Mouse (Mus musculus): ENCODE data around the gene Tesk1.

The Tesk1 gene

DNA sequence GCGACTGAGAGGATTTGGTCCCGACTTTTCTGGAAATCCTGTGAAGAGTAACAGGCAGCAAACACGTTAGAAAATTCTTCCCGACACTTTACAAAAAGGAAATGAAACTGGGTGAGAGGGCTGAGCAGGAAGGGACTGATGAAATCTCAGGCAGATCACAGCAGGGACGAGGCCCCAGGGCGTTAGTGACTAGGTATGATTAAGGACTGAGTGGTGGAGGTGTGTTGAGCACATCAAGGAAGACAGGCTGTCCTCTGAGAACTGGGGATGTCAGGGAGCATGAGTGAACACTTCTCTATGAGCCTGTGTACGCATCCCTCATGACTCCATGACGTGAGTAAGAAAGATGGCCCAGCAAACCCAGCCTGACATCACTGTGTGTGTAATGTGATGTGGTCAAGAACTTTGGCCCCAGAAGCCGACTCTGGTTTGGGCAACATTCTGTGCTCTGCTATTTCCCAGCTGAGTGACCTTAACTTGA, 21.9 kb upstream of the Tesk1 start:
- no peak for DNase-seq

DNA sequence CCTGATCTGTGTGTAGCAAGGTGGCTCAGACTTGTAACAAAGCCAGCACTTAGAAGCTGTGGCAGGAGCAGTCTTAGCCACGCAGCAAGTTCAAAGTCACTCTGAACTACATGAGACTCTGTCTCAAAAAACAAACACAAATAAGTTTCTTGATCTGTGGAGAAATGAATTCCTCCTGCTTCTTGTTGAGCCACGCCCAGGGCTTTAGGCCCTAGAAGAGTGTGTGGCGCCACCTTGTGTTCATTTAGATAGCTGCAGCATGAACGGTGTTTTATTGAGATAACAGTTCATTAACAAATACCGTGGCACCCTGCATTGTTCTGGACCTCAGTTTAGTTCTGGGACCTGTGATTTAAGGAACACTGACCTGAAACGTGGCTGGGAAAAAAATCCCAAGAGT, 21.4 kb upstream of the Tesk1 start:
- peak; percentile 89 for DNase-seq

DNA sequence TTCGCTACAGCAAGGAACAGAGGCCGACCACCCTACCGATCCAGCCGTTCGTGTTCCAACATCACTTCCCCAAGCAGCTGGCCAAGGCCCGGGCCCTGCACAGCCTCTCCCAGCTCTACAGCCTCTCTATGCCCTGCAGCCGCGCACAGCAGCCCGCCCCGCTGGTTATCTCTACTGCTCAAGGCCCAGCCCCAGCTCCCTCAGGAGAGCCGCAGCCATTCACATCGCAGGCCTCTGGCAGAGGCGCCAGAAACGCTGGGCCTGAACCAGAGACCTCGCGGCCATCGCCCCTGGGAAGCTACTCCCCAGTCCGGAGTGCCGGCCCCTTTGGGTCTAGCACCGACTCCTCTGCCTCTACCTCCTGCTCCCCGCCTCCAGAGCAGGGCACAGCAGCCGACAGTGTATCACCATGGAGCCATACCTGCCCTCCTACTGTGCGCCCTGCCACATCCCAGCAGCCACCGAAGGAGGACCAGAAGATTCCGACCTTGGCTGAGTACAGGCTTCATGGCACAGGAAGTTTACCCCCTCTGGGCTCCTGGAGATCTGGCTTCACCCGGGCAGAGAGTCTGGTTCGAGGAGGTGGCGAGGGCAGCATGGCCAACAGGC, 20.0 kb upstream of the Tesk1 start:
- no peak for DNase-seq

DNA sequence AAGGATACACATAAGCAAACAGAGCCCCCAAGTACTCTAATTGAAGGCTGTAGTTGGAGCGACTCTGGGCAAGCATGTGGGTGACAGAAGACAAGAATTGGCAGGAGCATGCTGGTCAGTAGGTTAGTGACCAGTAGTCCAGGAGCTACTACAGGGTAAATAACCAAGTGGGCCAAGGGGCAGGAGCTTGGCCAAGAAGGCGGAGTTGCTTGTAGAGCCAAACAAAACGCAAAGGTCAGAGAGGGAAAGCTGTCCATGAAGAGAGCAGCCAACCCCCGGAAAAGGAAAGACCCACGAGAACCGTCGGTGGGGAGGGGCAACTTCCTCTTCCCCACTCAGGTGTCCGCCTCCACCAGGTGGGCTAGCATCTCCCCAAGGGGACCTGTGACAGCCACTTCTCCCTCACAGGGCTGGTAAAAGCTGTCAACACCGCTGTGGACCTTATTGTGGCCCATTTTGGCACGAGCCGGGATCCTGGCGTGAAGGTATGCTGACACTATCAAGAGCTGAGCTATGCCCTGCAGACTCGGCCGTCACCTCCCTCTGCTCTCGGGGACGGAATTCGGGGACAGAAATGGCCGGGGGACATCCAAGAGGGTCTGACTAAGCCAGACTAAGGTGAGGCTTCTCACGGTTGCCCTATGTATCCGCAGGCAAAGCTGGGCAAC, 18.3 kb upstream of the Tesk1 start:
- DNase-seq = no peak

DNA sequence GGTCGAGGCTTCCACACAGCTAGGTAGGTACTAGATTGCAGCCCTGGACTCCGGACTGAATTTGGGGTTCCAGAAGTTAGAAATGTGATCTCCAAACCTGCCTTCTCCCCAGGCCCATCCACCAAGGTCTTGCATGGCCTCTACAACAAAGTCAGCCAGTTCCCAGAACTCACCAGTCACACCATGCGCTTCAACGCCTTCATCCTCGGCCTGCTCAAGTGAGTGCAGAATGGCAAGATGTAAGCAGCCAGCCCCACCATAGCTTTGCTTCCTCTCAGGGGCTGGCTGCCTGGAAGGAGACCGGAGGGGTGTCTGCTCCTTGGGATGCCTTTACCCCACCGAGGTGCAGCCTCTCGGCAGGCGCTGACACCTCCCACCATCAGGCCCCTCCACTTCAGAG, 17.7 kb upstream of the Tesk1 start:
- DNase-seq = no peak

DNA sequence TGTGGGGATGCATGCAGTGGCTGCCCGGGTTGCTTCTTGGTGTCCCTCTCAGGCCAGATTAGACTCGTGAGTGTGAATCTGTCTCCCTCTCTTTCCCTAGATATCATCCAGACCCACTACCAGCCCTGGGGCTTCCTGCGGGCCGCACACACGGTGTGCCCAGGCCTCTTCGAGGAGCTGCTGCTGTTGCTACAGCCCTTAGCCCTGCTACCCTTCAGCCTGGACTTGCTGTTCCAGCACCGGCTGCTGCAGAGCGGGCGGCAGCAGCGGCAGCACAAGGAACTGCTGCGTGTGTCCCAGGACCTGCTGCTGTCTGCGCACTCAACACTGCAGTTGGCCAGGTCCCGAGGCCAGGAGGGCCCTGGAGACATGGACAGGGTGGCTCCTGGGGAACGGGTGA, 16.5 kb upstream of the Tesk1 start:
- DNase-seq = no peak

DNA sequence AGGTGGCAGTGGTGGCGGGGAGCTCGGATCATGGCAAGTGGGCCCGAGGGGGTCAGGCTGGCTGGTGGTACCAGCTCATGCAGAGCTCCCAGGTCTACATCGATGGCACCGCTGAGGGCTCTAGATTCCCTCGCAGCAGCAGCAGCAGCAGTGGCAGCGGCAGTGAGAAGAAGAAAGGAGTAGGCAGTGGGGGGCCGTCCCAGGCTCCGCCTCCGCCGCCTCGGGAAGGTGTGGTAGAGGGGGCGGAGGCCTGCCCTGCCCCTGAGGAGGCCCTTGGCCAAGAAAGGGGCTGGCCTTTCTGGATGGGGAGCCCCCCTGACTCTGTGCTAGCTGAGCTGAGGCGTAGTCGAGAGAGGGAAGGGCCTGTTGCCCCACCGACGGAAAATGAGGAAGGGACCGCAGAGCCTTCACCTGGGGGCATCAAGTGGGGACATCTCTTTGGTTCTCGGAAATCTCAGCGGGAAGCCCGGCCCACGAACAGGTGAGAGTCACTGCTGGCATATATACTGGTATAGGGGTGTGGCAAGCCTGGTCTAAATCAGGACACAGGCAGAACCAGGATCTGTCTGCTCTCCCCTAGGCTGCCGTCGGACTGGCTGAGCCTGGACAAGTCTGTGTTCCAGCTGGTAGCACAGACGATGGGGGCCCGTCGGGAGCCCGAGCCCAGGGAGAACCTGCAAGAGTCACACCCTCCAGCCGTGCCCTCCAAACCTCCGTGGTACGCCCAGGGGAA, 15.9 kb upstream of the Tesk1 start:
- DNase-seq = no peak

DNA sequence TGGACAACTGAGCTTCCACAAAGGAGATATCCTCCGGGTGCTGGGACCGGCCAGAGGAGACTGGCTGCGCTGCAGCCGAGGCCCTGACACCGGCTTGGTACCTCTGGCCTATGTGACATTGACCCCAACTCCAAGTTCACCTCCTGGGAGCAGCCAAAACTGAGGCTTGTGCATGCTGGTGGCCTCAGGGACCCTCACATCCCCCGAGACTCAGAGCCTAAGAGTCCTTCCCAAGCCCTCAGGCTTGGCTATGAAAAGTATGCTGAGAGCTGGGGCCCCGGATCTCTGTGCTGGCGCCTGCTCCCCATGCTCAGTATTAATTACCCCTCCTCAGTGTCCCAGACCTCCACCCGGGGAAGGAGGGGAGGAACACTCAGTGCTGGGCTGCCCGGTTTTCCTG, 15.3 kb upstream of the Tesk1 start:
- no peak for DNase-seq

DNA sequence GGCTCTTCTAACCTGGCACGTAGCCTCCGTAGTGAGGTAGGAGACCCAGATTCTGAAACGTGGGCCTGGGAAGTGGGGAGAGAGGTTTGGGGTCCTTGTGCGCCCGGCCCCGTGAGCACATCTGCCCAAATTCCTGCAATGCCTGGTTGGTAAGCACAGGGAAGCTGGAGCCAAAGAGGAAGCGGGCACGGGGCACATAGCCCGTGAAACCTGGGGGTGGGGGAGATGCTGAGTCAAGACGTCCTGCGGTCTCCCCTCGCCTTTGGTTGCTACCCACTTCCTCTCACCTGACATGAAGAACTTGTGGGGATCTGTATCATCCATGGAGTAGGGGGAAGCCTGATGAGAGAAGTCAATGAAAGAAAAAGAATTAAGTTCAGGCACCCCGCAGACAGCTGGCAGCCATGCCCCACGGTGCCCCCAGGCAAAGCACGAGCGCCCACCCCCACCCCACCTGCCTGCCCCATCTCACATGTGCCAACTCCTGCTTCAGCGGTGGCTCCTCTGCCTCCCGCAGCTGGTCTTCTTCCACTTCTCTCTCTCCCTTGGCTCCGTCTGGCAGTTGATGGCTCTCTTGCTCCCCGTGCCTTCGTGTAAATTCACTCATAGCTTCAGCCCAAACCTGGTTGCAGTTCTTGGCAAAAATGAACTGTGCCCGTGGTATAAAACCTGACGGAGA, 14.1 kb upstream of the Tesk1 start:
- no peak for DNase-seq

DNA sequence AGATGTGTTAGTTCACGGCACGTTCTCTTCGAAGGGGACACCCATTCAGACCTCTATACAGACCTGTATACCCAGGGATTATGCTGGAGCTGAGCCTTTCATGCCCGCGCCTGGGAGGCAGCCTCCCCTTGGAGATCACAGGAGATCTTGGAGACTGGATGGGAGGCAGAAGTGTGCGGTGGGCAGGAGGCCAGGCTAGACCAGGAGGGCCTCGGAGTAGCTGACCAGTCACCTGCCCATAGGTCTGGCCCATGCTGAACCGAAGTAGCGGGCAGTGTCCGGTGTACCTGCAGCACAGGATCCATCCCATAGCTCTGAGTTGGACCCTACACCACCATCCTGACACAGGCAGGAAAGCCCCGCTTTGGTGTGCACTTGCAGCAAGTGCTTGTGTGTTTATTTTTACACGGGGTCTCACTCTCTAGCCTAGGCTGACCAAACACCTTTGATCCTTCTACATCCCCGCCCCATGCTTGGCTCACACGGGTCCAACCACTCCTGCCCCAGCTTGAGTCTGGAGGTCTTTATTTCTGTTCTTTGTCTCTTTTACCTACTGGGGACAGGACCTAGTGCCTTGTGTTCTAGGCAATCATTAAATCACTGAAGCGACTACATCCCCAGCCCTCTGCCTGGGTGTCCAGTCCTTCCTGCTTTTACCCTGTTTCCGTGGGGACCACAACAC, 13.4 kb upstream of the Tesk1 start:
- DNase-seq = no peak

DNA sequence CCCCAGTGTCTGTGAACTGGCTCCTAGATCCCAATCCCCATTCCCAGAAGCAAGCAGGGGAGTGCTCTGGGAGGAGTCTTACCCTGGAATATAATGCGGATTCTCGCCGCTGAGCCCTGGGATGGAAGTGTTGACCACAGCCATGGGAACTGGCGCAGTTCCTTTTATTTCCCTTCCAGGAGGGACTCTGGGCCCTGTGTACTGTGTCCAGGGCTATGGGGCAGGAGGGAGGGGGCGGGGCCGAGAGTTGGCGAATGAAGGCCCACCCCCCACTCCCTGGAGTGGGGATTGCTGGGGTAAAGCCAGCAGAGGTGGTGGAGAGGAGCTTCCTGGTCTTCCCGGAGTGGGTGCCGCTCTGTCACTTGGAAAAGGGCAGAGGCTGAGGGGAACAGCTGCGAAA, 12.8 kb upstream of the Tesk1 start, which contains the start of gene Fam166b:
Gene Fam166b (minus strand): TSS at position 189 of the 400 bp plus-strand sequence.
- DNase-seq = no peak

DNA sequence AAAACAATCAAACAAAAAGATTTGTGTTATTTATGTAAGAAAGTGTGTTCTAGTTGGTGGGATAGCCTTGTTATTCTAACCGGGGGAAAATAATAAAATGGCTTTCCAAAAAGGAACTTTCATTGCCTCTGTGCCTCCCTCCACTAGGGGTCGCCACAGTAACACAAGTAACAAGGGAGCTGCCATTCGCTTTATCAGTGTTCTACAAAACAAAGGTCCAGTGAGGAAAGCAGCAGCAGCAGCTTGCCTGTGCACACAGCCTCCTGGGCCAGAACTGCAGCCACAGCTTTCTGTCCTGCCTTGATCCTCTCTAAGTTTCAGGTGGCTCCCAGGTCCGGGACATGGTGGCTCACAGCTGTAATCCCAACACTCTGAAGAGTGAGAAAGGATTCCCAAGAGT, 10.0 kb upstream of the Tesk1 start:
- peak; percentile 92 for DNase-seq

DNA sequence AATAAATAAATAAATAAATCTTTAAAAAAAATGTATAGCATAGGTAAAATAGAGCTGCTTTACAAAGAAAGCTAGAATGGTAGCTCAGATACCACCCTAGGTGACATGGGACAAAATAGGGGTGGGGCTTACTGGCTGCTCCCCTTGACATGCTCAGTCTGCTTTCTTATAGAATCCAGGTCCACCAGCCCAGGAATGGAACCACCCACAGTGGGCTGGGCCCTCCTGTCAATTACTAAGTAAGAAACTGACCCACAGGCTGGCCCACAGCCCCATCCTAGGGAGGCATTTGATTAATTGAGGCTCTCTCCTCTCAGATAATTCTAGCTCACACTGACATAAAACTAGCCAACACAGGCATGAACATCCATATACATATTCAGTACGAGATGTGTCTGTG, 8.9 kb upstream of the Tesk1 start:
- DNase-seq = no peak

DNA sequence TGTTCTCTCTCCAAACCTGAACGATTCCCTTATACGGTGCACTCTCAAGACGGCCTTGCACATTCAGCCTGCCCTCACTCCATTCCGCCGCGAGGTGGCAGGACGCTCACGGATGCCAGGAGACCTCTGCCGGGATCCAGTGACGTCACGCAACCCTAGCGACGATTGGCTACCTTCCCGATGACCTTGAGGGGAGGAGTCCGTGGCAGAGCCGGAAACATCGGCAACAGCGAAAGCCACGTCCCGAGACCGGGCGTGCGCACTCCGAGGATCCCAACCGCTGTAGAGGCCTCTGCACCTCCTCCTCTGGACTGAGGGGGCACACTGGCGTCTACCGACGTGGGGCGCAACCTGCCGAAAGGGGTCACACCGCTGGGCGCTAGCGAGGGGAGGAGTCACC, 305 bp downstream of the Tesk1 start:
- DNase-seq = peak; percentile 100

DNA sequence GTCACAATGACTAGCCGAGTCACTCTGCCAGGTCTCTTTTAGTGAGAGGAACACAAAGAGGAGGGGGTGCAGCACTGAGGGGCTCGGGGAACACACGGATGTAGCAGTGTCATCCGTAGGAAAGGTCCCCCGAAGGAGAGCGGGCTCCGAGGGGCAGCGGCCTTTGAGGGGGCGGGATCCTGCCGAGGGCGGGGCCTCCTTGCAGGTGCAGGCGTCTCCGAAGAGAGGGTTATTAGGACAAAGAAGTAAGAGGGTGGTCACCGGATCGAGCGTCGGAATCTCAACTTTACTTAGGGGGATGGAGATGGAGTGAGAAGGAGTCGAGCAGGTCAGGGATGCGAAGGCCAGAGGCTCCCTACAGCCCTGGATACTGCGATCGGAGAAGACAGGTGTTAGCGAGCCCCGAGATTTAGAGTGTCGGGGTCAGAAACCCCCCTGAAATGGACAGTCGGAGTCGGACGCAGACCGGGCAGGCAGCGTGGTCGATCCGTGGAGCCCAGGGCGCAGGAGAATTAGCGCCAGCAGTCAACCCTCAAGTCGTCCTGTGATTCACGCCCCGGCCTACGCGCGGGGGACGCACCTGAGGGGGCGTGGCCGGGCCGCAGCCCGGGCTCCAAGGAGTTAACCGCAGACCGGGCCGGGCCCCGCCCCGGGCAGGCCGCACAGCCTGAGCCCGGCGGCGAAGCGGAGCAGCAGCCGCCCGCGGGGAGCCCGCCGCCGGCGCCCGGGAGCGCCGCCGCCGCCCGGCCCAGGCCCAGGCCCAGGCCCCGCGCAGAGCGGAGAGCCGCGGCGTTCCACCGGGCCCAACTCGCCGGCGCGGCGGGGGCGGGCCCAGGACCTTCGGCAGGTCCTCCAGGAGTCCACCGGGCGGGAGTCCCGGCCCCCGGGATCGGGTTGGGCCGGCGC, 970 bp downstream of the Tesk1 start:
- DNase-seq = peak; percentile 70

DNA sequence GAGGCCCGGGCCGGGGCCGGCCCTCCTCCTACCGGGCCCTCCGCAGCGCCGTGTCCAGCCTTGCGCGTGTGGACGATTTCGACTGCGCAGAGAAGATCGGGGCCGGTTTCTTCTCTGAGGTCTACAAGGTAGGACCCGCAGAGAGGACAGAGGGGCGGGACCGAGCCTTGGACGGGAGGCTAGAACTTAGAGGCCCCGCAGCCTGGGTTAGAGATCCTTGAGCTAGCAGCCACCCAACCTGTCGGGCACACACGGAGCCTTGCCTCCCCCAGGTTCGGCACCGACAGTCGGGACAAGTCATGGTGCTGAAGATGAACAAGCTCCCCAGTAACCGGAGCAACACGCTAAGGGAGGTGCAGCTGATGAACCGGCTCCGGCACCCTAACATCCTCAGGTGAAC, 1.8 kb downstream of the Tesk1 start:
- DNase-seq = no peak

DNA sequence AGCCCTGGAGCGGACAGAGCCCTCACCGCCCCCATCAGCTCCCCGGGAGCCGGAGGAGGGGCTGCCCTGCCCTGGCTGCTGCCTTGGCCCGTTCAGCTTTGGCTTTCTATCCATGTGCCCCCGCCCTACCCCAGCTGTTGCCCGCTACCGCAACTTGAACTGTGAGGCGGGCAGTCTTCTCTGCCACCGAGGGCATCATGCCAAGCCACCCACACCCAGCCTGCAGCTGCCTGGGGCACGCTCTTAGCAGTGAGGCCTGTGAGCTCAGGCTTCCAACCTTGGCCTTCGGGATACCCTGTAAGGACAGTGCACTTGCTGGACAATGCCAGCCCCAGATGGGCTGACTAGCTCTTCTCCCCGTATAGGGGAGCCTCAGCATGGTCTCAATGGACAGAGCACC, 5.5 kb downstream of the Tesk1 start:
- no peak for DNase-seq

DNA sequence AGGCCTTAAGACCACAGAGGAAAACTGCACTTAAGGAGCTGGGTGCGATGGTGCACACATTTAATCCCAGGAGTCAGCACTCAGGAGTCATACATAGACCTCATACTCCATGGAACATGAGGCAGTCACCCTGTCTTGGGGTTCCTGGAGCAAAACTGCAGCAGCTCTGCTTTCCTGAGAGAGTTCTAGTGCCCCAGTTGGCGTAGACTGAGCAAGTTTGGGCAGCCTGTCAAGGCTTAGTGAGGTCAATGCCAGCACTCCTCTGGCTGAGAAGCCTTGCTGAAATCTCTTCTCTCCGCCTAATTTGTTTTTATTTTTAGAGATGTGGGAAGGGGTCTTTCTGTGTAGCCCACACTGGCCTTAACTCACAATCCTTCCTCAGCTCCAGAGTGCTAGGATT, 6.8 kb downstream of the Tesk1 start:
- DNase-seq = no peak

DNA sequence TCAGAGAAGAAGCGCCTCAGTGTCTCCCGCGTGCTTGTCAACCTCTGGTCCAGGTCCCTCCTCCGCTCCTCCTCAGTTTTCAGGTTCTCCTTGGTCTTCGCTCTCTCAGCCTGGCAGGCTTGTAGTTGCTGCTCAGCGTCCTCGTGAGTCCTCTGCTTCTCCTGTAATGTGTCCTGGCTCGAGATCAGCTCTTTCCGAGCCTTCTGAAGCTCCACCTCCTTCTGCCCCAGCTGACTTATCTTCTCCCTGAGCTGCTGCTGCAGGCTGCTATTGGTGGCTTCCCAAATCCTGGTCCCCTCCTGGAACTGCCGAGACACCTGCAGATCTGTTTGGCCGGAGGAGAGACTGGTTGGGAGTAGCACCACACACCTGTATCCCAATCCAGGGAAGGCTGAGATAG, 10.6 kb downstream of the Tesk1 start:
- DNase-seq = no peak

DNA sequence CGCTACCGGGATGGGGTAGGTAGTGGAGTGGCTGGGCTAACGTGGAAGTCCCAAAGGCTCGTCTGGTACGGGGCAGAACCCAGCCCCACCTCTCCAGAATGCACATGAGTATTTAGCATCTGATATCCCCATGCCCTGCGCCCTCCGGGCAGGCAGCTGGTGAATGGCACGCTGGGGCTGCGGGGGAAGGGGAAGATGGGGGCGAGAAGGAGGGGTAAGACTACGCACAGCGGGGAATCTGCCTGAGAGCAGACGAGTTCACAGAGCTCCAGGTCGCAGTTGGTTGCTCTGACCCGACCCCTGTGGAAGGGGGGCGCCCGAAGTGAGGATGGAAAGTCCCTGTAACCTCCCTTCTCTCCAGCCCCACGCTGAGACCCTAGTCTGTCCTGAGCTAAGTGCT, 11.7 kb downstream of the Tesk1 start:
- no peak for DNase-seq

DNA sequence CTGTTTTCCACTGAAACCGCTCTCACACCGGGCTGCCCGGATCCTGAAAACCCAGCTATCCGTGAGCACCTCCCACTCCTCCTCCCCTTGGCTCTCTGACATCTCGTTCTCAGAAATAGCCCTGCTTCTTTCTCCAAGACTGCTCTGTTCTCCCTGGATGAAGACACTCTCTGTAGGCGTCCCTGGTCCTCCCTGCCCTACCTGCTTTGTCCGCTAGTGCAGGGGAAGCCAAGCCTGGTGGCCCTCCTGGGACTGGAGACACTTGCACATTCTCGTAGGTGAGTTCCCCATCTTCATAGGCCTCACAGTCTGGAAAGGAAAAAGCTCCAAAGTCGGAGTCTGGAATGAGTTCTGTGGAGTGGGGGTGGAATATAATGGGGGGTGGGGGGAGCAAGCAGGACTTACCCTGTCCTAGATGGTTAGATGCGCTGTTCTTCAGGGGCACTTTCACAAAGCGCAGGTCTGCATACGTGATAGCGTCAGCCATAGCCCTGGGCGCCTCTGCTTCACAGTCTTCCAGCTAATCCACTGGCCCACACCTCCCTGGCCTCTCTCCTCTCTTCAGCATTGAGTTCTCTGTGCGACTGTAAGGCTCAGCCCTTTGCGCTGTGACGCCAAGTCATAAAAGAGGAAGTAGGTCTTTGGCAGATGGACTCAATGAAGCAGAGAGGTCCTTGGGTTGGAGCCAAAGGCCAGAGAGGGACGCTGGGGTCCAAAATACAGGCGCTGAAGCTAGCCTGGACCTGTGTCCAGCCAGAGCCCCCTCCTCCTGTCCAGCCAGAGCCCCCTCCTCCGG, 12.5 kb downstream of the Tesk1 start, which contains the start of gene Cd72:
Gene Cd72 (minus strand): TSS at position 588 of the 796 bp plus-strand sequence.
- no peak for DNase-seq

All from lung, postnatal 14 days (tissue).